Mouse (Mus musculus): ENCODE results near the gene Elmo1.
A peak's percentile ranks its signal among the peaks of the same experiment; 100 is the strongest.

Elmo1 gene

DNA sequence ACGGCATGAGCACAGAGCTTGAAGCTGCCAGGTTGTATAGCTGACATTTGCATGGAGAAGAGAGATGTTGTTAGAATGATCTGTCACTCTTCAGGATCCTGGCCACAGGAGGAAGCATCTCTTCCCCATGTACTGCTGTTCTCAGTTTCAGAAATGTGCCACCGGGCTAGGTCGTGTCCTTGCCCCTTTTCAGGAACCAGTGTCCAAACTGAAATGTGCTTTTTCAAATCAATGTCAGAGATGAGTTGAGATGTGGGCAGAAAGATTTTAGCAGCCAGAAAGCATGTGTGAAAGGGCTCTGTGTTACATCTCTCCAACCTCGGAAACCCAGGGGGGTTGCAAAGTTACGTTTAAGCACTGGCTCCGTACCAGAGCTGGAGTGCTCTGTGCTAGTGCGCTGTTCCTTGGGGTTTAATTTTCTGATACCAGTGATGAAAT, 383.3 kb downstream of the Elmo1 start:
- no peak for DNase-seq (ENCODE audit: low spot score)

DNA sequence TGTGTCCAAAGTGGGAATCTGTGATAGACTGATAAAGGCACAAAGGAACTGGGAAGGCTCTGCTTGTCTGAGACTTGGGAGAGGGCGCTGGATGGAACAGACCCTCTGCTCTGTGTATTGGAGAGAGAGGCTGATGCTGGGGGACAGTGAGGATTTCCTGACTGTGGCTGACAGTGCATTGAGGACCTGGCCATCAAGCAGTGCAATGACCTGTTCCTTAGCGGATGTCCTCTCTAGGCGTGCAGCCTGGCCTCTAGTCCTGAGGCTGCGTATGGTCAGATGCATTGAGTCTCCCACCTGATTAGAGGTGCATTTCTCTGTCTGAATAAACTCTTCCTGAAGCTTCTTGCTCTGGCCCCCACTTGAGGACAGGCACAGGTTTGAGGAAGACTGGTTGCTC, 384.2 kb downstream of the Elmo1 start:
- no peak for DNase-seq (ENCODE audit: low spot score)

DNA sequence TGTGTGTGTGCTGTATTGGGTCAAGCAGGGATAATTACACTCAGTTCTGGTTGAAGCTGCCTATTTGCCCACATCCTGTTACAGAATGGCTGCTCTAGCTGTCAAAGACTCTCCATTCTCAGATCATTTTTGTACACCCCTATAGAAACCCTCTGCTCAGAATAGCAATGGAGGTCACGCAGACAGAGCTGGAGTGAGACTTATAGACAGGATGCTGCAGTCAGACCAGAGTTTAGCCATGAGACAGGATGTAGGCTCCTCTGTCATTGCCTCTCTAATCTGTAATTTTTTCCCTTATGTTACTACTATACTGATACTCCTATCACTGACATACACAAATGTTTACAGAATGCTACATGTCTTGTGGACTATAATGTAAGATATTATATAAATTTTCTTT, 391.4 kb downstream of the Elmo1 start:
- DNase-seq (ENCODE audit: low spot score) = no peak

DNA sequence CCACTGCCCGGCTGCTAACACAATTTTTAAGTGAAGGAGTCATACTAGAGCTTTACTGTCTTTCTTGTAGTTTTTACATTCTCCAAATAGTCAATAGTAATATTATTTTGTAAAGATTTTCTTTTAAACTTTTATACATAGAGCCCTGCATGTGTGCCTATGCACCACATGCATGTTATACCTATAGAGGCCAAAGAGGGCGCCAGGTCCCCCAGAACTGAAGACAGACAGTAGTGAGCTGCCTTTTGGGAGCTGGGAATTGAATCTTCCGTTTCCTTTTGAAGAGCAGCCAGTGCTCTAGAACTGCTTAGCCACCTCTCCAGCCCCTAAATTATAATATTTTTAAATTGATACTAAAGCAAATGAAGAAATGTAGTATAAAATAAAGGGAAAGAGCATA, 398.7 kb downstream of the Elmo1 start:
- no peak for DNase-seq (ENCODE audit: low spot score)

DNA sequence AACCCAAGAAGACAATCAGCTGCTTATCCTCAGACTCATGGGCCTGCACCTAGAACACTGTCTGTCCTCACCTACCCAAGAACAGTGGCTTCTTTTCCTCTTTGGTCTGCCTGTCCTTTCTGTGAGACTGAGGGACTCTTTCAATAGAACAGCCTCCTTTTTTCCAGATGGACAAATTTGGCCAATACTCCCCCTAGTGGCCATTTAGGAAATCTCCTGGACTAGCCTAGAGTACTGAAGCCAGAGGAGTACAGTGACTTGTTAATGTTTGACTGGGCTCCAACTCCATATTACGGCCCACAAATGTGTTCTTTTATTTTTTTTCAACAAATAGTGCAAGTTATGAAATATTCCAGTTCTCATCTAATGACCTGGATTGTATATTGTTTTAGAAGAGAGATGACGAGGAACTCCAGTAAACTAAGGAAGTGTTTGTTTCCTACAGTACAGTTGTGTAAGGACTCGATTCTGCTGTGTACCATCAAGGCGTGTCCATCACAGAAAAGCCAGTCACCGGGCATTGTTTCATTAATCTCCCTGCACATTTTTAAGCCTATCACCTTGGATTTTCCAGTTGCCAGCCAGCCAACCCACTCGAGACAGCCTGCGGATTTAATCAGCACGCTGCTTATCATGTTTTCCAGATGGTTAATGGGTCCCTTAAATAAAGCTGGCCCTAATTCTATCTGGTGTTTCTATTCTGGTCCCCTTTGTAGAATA, 399.5 kb downstream of the Elmo1 start:
- peak; percentile 62 for DNase-seq (ENCODE audit: low spot score)

DNA sequence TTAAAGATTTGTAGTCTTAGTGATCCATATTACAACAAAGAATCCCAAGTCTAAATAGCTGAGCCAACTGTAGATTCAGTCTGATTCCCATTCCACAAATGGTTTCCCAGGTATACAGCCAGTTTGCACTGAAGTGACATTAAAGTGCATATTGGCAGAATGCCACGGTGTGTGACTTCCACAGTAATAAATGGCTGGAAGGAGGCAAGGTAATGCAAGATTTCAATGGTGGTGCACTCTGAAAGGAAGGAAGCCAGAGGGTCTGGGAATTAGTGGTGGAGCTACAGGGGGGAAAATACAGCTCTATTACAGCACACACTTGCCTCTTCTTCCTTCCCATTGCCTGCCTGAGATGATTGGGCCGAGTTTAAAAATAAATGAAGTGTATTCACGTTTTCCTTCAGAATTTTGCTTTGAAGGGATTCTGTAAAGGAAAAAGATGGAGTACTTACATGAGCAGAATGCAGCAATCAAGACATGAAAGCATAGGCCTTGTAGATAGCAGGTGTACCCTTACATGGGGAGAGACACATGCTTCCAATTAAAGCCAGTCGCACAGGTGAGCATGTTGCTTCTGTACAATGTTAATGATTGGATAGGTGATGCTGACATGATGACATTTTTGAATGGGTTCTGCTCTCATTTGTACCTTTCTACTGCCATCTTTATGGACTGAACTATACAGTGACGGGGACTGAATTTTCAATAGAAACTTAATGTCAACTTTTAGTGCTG, 400.6 kb downstream of the Elmo1 start:
- no peak for DNase-seq (ENCODE audit: low spot score)

DNA sequence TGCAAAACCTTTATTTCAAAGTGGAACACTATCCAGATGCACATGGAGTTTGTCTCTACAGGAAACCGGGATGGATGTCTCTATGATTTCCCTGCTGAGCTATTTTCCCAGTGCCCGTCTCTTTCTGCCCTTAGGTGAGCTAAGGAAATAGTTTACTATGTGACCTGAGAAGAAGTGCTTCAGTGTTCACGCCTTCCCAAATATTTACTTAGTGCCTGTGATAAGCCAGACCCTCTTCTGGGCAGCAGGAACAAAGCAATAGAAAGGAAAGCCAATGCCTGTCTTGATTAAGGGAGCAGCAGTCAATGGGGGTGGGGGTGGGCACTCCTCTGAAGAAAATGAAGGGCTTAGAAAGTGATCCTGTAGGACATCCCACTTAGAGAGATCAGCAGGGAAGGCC, 401.3 kb downstream of the Elmo1 start:
- no peak for DNase-seq (ENCODE audit: low spot score)

DNA sequence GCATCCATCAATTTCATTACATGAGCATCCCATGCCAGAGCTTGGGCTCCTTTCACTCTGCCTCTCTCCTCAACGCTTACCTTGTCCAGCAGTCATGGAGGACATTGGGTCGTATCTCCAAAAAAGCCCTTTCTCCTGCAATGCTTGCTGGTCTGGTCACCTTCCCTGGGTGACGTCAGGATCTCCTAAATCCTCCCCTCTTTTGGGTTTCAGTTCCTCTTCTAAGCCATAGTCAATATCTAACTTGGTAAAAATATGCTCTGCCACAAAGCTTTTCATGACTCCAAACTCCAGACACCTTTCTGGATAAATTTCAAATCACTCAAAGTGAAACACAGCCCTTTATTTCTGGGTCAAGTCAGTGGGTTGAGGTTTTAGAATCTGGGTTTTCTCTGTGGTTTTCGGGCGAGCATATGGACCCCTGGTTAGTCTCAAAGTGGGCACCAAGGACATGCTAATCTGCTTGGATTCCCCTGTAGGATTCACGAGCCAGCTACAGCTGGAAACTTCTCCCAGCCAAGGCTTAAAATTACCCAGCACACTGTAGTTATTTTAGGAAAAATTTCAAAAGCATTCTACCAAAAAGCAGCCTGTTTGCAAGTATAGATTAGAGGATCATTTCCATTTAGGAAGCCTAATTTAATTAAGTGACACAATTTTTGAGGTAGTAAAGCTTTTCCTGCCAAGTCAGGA, 403.8 kb downstream of the Elmo1 start:
- DNase-seq (ENCODE audit: low spot score) = no peak

DNA sequence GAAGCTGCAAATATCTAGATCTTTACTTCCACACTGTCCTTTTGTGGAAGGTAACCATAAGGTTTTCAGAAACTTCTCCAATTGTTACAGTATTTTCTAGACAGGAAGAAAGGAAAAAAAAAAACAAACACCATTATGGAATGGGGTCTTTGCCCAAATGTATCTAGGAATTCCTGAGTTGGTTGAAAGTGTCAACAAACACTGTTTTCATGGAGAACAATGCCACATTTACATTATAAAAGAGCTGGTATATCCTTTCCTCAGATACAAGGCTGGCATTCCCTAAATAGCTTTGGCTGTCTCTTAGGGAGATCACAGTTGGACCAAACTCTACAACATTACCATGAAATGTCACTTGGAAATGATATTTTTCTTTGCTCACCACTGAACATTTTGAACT, 411.5 kb downstream of the Elmo1 start:
- no peak for DNase-seq (ENCODE audit: low spot score)

DNA sequence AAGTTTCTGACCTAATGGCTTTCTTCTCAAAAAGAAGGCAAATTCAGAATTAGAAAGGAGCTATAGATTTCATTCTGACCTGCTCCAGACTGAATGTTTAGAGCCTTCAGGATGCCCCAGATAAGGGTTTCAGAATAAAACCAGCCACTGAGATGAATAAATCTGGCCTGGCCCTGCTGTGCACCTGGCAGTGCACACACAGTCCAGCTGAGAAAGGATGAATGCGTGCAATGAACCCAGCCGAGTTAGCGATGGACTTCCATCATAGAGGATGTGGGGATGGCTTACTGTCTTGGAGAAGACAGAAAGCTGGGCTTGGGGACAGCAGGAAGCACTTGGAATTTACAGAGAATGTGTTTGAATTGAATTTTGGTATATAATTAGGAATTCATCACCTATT, 413.0 kb downstream of the Elmo1 start:
- no peak for DNase-seq (ENCODE audit: low spot score)

DNA sequence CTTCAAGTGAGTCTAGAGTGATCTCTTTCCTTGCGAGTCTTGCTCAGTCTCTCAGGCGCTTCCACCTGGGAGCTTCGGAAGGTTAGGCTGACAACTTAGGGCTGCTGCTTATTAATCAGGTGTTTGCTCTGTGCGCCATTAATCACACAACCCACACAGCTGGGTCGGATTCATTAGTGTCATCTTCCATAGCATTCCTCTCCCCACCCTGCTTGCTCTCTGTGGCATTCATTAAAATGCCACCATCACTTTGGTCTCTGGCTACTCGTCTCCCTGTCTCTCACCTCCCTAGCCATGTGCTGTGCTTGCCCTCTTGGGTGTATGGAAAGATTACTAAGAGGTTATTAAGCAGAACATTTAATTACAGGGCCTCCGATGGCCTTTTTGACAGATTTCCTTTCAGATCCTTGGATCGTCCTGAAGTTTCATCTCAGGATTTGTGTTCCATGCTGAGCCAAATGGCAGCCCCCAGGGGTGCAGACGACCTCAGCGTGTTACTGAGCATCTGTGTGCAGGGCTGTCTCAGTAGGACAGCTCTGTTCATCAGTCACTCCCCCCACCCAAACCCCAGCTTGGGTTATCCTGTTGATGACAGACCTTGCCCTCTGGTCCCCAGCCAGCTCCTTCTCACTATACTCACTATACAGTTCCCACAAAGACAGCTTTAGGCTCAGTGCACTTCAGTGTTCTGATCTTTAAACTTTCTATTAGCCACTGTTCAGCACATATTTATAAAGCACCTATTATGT, 417.2 kb downstream of the Elmo1 start:
- DNase-seq (ENCODE audit: low spot score) = no peak

DNA sequence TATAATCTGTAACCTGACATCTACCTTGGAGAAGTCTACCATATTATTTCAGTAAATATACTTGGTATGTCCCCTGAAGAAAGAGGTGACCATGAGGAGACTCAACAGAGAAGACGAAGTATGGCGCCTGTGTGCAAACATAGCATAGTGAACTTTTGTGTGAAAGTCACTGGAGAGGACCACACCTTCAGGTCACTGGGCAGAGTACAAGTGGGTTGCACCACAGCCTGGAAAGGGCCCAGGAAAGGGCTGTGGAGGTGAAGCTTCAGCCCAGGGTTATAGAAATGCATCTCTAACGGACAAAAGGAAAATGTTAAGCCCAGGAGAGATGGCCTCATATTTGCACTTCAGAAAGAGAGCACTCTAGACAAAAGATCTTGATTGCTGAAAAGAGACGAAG, 420.6 kb downstream of the Elmo1 start:
- no peak for DNase-seq (ENCODE audit: low spot score)

DNA sequence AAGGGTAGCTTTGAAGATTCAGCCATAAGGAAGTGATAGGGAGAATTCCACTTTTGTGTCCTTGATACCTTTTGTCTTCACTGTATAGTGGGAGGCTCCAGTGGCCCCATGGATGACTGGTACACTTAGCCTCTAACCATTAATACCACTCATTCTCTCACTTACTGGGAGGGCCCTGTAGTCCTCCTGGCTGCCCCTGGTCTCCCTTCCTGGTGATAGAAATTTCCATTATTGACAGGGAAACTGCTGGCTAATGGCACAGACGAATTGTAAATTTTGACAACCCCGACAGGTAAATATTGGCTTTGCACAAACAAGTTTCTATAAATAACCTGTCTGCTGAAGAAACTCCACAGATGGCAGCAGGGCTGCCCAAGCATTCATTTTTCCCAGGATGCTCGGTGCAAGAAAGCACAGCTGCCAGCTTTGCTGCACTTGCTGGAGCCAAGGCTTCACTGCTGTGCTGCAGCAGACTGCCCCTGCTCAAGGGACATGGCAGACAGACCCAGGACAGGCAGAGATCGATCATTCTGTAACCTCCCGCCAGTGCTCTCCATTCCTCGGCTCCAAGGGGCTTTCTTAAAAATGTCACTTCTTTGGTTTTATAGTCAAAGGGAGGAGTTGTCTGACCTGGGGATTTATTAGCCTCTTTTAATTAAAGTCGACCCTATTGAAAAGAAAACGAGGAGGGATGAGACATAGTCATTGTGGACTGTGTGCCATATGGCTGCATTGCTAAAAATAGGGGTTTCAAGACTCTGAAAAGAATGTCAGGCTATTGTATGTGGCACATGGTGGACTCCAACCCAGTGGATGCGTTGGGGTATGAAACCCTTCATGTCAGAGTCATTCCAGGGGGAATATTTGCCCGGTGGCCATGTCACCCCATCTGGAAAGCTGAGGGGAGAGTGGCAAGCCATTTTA, 422.2 kb downstream of the Elmo1 start:
- peak; percentile 28 for DNase-seq (ENCODE audit: low spot score)

DNA sequence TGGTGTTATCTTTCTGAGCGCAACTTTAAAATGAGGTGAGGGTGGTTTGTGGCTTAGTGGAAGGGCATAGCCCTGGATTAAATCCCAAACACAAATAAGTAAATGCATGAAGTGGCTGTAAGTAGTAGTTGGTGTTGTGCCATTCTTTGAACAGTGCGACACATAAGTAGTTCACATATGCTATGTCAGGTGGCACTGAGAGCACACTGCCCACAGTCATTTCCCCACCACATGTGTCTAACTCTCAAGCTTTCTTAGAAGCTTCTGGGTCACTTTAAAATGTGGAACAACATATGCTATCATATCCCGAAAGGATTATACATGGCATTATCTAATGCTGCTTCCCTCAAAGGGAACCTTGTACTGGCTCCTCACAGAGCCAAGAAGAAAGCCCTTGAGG, 424.3 kb downstream of the Elmo1 start:
- DNase-seq (ENCODE audit: low spot score) = no peak

DNA sequence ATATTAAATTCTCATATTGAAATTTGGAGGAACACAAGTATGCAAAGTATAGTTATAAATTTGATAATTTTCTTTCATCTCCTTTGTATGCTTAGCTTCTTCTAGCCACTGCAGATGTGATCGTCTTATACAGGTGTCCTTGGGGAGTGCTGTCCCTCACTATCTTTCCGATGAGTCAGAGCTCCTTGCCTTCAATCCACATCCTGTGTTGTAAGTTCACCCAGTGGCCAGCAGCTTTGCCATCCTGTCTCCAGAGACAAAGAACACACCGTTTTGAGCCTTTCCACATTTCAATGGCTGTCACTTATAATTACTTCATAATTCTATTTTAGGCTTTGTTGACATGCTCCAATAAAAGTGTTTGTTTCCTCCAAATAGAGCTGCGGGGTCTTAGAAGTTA, 425.7 kb downstream of the Elmo1 start:
- no peak for DNase-seq (ENCODE audit: low spot score)

DNA sequence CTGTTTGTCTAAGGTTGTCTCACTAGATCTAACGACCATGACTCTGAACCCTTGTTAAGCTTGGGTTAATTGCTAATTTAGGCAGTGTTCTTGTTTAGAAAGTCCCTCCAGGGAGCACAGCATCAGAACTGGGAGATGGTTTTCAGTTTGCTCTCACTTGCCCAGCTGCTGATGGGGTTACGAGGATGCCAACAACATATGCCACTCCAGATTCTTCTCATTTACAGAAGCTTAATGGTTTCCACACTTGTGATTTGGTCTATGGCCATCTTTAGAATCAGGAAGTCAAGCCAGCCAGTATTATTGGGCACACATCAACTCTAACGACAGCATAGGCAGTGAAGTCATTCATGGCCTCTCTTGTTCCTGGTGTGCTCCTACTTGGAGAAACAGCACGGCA, 427.3 kb downstream of the Elmo1 start:
- DNase-seq (ENCODE audit: low spot score) = no peak

DNA sequence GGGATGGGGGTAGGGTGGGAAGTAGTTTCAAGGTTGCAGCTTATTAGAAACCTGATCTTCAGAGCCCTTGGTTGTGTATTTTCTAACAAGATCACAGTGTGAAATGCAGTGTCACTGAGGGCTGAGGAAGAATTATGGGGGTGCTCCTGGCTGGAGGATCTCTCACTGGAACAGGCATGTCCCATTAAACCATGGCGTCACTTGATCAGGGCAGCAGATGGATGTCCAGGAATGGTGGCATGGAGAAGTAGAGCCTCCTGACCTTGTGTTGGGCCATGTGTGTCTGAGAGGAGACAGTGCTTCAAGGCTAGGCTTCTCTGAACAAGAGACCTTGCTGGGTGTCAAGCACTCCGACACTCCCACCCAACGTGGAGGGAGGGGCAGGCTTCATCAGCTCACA, 431.1 kb downstream of the Elmo1 start:
- no peak for DNase-seq (ENCODE audit: low spot score)

DNA sequence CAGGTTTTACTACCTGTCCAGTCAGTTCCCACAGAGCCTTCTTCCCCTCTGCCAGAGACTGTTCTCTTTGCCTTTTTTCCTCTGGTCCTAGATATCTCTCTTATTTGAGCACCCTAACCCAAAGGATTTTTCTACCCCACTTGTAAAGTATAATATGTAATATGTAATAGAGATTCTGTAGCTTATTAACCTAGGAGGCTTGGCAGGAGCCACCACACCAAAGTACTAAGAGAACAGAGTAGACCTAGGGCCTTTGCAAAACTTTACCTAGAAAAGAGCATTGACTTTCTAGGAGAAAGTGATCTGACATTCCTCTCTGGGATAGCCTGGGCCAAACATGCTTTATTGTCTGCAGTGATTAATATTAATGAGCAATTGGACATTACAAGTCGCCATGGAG, 433.3 kb downstream of the Elmo1 start:
- DNase-seq (ENCODE audit: low spot score) = no peak

DNA sequence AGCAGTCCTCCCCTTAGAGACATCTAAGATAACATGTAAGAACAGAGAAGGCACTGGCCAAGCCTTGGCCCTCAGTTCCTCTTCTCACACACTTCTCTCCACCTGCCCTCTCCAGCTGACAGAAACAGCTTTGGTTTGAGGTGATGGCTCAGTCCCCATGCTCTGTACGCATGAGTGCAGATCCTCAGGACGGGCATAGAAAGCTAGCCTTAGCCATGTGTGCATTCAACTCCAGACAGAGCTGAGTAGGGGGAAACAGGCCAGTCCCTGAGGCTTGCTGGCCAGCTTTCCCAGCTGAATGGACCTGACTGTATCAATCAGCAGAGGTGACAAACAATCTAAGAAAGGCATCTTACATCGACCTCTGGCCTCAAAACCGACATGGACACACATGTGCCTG, 435.4 kb downstream of the Elmo1 start:
- no peak for DNase-seq (ENCODE audit: low spot score)

DNA sequence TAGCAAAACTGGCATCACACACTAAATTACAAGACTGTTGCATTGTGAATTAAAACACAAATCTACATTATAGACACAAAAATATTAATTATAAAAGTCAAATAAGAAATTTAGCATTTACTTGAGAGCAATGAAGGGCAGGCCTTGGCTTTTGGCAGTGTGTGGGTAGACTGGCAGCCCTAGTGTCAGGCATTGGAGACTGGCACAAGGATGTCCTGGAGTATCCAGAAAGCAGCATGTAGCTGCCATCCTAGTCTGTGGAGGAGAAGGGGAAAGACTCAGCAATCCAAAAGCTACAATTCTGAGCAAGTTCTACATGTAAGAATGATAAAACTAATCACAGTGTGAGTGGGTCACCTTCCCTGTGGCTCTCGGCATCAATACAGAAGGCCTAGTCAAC, 446.7 kb downstream of the Elmo1 start:
- no peak for DNase-seq (ENCODE audit: low spot score)

DNA sequence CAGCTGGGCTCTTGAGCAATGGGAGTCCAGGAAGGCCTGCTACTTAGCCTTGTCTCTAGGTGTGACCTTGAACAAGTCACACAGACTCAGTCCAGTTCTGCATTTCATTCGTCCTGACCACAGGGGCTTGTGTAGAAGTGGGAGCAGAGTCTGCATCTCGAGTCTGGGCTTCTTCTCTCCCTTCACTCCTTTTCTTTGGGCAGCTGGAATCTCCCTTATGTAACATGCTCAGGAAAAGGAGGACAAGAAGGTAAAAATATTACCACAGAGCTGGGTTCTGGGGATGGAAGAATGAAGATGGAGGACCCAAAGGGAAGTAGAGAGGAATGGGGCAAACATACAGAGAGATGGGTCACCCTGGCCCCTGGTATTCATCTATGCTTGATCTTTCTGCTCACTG, 447.1 kb downstream of the Elmo1 start:
- no peak for DNase-seq (ENCODE audit: low spot score)
